ENCODE assay signal across 9 mouse cellular contexts in genomic region chr16:31933751-31934549, GRCm38 (mm10). TPM values are rescaled to one million over a fixed set of nuclear protein-coding genes. Genes with fewer than 3 reads are reported as not detected.
DNase-seq lines count a peak whose midpoint lies in the region; ATAC-seq lines count a peak whose summit lies in the region.
"Had no signal": no experiment of that assay in that cellular context is flagged by ENCODE, and none has a peak within 500 bp of the region (broad histone marks: within the 10 kb centered on the region; RNA-seq: fewer than 3 reads in every experiment).

Gene Pigz (plus strand): TSS chr16:31933851.

- peak within 1 kb of the TSS; percentile 81 for H3K4me2 ChIP-seq in midbrain, embryonic 11.5 days

- peak within 1 kb of the TSS; percentile 70 for H3K9ac ChIP-seq in midbrain, embryonic 11.5 days (ENCODE audit: low read length)

- intact Hi-C loops in gastrocnemius, postnatal 36 days (cut with DNase I): no loop called here
- intact Hi-C loops in left cerebral cortex, postnatal 25 days (cut with DNase I): loop anchor here (5.0 kb wide), 1 partner anchor 182 kb away; no protein-coding TSS in a partner anchor

- peak; percentile 30 for ATAC-seq in inflammation-experienced regulatory T-cells, adult 6 months
- ATAC-seq in midbrain, embryonic 11.5 days (ENCODE audit: low FRiP score): 0 out of 2 replicates have a peak, but pooled peaks have one; percentile 15

- no peaks in the 10 kb centered on the region for H3K9me3 ChIP-seq in midbrain, embryonic 11.5 days (ENCODE audit: control insufficient read depth, low read length)

- DNase-seq in left cerebral cortex, adult 18-20 months (ENCODE audit: low spot score in 2 of 2): peak; percentile 55 to 63
- DNase-seq in left cerebral cortex, adult 11 months (ENCODE audit: low spot score): no peak
- peak; percentile 84 to 87 for DNase-seq in cerebellum, postnatal 10 days
- peak; percentile 57 for DNase-seq in gastrocnemius, postnatal 36 days
- peak; percentile 42 to 45 for DNase-seq in left cerebral cortex, postnatal 25 days (ENCODE audit: low spot score in 2 of 2)
- peak; percentile 93 for DNase-seq in midbrain, embryonic 11.5 days (ENCODE audit: low spot score, missing footprints)
- DNase-seq in thymus, postnatal 4 days: peak; percentile 45

- H3K4me3 ChIP-seq in midbrain, embryonic 11.5 days (ENCODE audit: low read depth, low read length): peak within 1 kb of the TSS; percentile 37

- H3K36me3 ChIP-seq in midbrain, embryonic 11.5 days (ENCODE audit: control insufficient read depth, insufficient read depth, low read length): no peaks in the 10 kb centered on the region

- 6% methylated on average over 42 of the region's 42 CpGs for WGBS in midbrain, embryonic 11.5 days

- H3K27ac ChIP-seq in midbrain, embryonic 11.5 days (ENCODE audit: low read depth, low read length): peak within 1 kb of the TSS; percentile 88

- peaks cover 25% of the 10 kb centered on the region for H3K27me3 ChIP-seq in midbrain, embryonic 11.5 days (ENCODE audit: control insufficient read depth, insufficient read depth, low read length)
- H3K27me3 ChIP-seq: CH12.LX had no signal

- peaks cover 17% of the 10 kb centered on the region for H3K4me1 ChIP-seq in midbrain, embryonic 11.5 days (ENCODE audit: control insufficient read depth, insufficient read depth, low read length)

RNA-seq across cellular contexts. Expression of gene Pigz, which starts in this region (rescaled TPM):
- total RNA-seq in left cerebral cortex, adult 18-20 months (2021): 10 to 100 TPM; 20.3 to 23.5 TPM
- total RNA-seq in gastrocnemius, postnatal 36 days (2021): under 1 TPM; 0.37 to 0.94 TPM
- under 1 TPM in 1 of 3 experiments, not detected in 2; 0.36 TPM for polyA plus RNA-seq in inflammation-experienced regulatory T-cells, adult 6 months (2017; shearing (Covaris generic))
- 10 to 100 TPM; 23.3 to 25.1 TPM for total RNA-seq in left cerebral cortex, postnatal 25 days (2021)
- polyA plus RNA-seq in midbrain, embryonic 11.5 days (2014; fragmentation: Nextera tagmentation; extraction: Ambion mirVana): 1.4 TPM in 2 replicates

Comparison
In these comparisons a context has a peak if more than half of its experiments do, and no peak if none do; other contexts are left out.
1. RNA of gene Pigz (total RNA-seq): 23.3 to 25.1 TPM in left cerebral cortex, postnatal 25 days and 20.3 to 23.5 TPM in left cerebral cortex, adult 18-20 months; 0.37 to 0.94 TPM in gastrocnemius, postnatal 36 days; every median in the first group is over 10 times any median in the second.
2. Peak in DNase-seq in gastrocnemius, postnatal 36 days; RNA of the gene not detected or under 1 TPM.
3. Peak in ATAC-seq in inflammation-experienced regulatory T-cells, adult 6 months; RNA of the gene not detected or under 1 TPM.